Mouse (Mus musculus): ENCODE measurements around the gene Kif14. TPM values are rescaled to one million over a fixed set of nuclear protein-coding genes. Genes with fewer than 3 reads are reported as not detected.

The Kif14 gene
- polyA plus RNA-seq, 1 experiment from 2014 or later, result 12.8 TPM

DNA sequence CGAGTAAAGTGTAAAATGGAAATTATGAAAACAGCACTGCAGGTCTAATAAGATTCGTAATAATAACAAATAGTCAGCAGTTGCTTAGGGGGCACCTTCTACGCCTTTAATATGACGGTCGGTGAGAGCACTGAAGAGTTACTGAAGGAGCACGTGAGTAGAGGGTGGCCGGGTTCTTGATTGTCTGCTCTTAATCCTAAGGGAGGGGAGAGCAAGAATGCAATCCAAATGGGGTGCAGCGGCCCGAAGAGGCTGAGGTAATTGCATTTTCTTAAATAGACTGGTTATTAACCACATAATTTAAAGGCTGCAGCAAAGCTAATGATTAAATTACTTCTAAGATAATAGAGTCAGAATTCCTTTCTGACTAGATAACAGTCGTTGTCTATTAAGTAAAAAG, 19.2 kb upstream of the Kif14 start:
- ATAC-seq (replicated peaks; ENCODE audit: low FRiP score), result no peak
- Histone ChIP-seq H3K9ac (ENCODE audit: low read length) (no peak overlapping the region), H3K4me1 (replicated peaks; ENCODE audit: control insufficient read depth, insufficient read depth, low read length) (no peaks in the 10 kb centered on the region), H3K36me3 (ENCODE audit: control insufficient read depth, insufficient read depth, low read length) (no peaks in the 10 kb centered on the region), H3K9me3 (ENCODE audit: control insufficient read depth, low read length) (no peaks in the 10 kb centered on the region), H3K4me3 (ENCODE audit: low read depth, low read length) (no peak overlapping the region), H3K27ac (ENCODE audit: low read depth, low read length) (no peak overlapping the region), H3K4me2 (ENCODE audit: low read depth, low read length, severe bottlenecking) (no peak overlapping the region), H3K27me3 (ENCODE audit: control insufficient read depth, insufficient read depth, low read length) (no peaks in the 10 kb centered on the region)
- 59% methylated on average over 10 of the region's 10 CpGs for WGBS
- no peak for DNase-seq (ENCODE audit: low spot score)

- H3K9me3 ChIP-seq (ENCODE audit: control insufficient read depth, low read length), result no peaks in the 10 kb centered on the region
- ATAC-seq (replicated peaks; ENCODE audit: low FRiP score) (no peak), DNase-seq (ENCODE audit: low spot score) (no peak)
- H3K4me3 ChIP-seq (ENCODE audit: low read depth, low read length), result no peak overlapping the region
- H3K4me1 ChIP-seq (replicated peaks; ENCODE audit: control insufficient read depth, insufficient read depth, low read length), result no peaks in the 10 kb centered on the region
- H3K27ac ChIP-seq (ENCODE audit: low read depth, low read length), result no peak overlapping the region
- H3K4me2 ChIP-seq (ENCODE audit: low read depth, low read length, severe bottlenecking), result no peak overlapping the region
- WGBS, result 84% methylated on average over 4 of the region's 4 CpGs
- H3K9ac ChIP-seq (ENCODE audit: low read length), result no peak overlapping the region
- H3K36me3 ChIP-seq (ENCODE audit: control insufficient read depth, insufficient read depth, low read length), result no peaks in the 10 kb centered on the region
- H3K27me3 ChIP-seq (ENCODE audit: control insufficient read depth, insufficient read depth, low read length), result no peaks in the 10 kb centered on the region
Observed at GRCm38 (mm10) chr1:136447338-136447737, 18.8 kb upstream of the Kif14 start.

DNA sequence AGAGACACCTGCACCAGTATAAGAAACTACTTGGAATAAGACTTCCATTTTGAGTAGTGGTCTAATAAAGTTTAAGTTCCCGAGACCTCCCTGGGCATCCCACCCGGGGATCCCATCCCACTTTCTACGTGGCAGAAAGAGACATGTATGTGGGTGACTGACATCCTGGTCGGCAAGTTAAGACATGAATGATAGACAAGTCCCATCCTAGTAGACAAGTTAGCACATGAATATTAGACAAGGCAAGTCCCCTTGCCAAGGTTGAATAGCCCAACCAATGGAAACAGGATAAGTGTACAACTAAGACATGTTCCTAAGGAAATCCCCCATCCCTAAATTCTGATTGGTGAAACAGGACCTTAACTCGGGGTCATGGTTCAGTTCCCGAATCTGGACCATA, 16.6 kb upstream of the Kif14 start:
- 96% methylated on average over 6 of the region's 6 CpGs for WGBS
- ATAC-seq (replicated peaks; ENCODE audit: low FRiP score), result no peak

GRCm38 (mm10) chr1:136450206-136450605, 15.9 kb upstream of the Kif14 start:
- 82% methylated on average over 5 of the region's 5 CpGs for WGBS
- Histone ChIP-seq H3K27me3 (ENCODE audit: control insufficient read depth, insufficient read depth, low read length) (no peaks in the 10 kb centered on the region; the same call in 1 of the 2 replicates), H3K4me1 (replicated peaks; ENCODE audit: control insufficient read depth, insufficient read depth, low read length) (0 out of 2 replicates have a peak, but pooled peaks cover 1% of the 10 kb centered on the region), H3K36me3 (ENCODE audit: control insufficient read depth, insufficient read depth, low read length) (no peaks in the 10 kb centered on the region), H3K4me2 (ENCODE audit: low read depth, low read length, severe bottlenecking) (no peak overlapping the region), H3K4me3 (ENCODE audit: low read depth, low read length) (no peak overlapping the region), H3K9me3 (ENCODE audit: control insufficient read depth, low read length) (no peaks in the 10 kb centered on the region), H3K27ac (ENCODE audit: low read depth, low read length) (no peak overlapping the region), H3K9ac (ENCODE audit: low read length) (no peak overlapping the region)
- ATAC-seq (replicated peaks; ENCODE audit: low FRiP score) (no peak), DNase-seq (ENCODE audit: low spot score) (no peak)

More for the DNA sequence above, 16.6 kb upstream of the Kif14 start:
- Histone ChIP-seq H3K4me2 (ENCODE audit: low read depth, low read length, severe bottlenecking) (no peak overlapping the region), H3K9me3 (ENCODE audit: control insufficient read depth, low read length) (no peaks in the 10 kb centered on the region), H3K9ac (ENCODE audit: low read length) (no peak overlapping the region), H3K27me3 (ENCODE audit: control insufficient read depth, insufficient read depth, low read length) (no peaks in the 10 kb centered on the region), H3K4me3 (ENCODE audit: low read depth, low read length) (no peak overlapping the region), H3K4me1 (replicated peaks; ENCODE audit: control insufficient read depth, insufficient read depth, low read length) (0 out of 2 replicates have a peak, but pooled peaks cover 1% of the 10 kb centered on the region), H3K27ac (ENCODE audit: low read depth, low read length) (no peak overlapping the region), H3K36me3 (ENCODE audit: control insufficient read depth, insufficient read depth, low read length) (no peaks in the 10 kb centered on the region)
- DNase-seq (ENCODE audit: low spot score), result no peak

GRCm38 (mm10) chr1:136452421-136452820, 13.7 kb upstream of the Kif14 start:
- DNase-seq (ENCODE audit: low spot score), result no peak
- H3K4me3 ChIP-seq (ENCODE audit: low read depth, low read length), result no peak overlapping the region
- no peak overlapping the region for H3K27ac ChIP-seq (ENCODE audit: low read depth, low read length)
- H3K27me3 ChIP-seq (ENCODE audit: control insufficient read depth, insufficient read depth, low read length), result peaks cover 6% of the 10 kb centered on the region; the same call in 1 of the 2 replicates
- 79% methylated on average over 5 of the region's 5 CpGs for WGBS
- ATAC-seq (replicated peaks; ENCODE audit: low FRiP score), result no peak
- no peak overlapping the region for H3K9ac ChIP-seq (ENCODE audit: low read length)
- H3K36me3 ChIP-seq (ENCODE audit: control insufficient read depth, insufficient read depth, low read length), result no peaks in the 10 kb centered on the region
- H3K4me2 ChIP-seq (ENCODE audit: low read depth, low read length, severe bottlenecking), result no peak overlapping the region
- H3K9me3 ChIP-seq (ENCODE audit: control insufficient read depth, low read length), result no peaks in the 10 kb centered on the region
- H3K4me1 ChIP-seq (replicated peaks; ENCODE audit: control insufficient read depth, insufficient read depth, low read length), result 0 out of 2 replicates have a peak, but pooled peaks cover 1% of the 10 kb centered on the region

DNA sequence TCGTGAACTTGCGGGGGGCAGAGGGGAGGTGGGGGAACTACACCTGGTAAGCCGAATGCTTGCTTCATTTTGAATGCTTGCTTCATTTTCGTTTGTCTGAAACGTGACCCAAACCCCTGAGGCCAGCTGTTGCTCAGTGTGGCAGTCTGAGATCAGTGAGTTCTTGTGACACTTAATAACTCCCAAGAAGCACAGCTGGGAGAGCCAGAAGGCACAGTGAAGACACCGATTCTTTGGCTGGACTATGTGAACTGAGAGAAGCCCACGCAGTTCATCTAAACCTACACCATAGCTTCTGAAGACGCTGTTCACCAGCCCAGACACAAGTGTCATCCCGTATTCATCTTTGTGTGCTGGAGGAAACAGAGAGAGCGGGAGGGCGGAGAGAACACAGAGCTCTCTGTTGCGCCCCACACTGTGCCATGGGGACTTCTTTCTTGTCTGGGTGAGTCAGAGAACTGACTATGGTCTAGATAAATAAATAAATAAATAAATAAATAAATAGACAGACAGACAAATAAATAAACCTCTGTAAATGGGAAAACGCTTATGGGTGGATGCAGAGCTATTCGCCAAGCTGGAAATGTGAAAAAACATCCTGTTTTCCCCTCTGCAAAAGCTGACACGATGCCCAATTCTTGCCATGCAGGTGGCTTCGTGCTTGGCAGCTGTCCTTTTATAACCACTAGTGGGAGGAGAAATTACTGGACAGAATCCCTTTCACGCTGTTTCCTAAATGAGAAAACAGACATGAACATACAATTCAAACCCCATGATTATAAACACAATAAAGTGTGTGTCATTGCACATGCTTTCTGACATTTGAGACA, 10.2 kb upstream of the Kif14 start:
- 81% methylated on average over 17 of the region's 17 CpGs for WGBS
- no peaks in the 10 kb centered on the region for H3K36me3 ChIP-seq (ENCODE audit: control insufficient read depth, insufficient read depth, low read length)
- H3K9ac ChIP-seq (ENCODE audit: low read length), result no peak overlapping the region
- ATAC-seq (replicated peaks; ENCODE audit: low FRiP score) (no peak), DNase-seq (ENCODE audit: low spot score) (no peak)
- 0 out of 2 replicates have a peak, but pooled peaks cover 1% of the 10 kb centered on the region for H3K4me1 ChIP-seq (replicated peaks; ENCODE audit: control insufficient read depth, insufficient read depth, low read length)
- no peak overlapping the region for H3K4me3 ChIP-seq (ENCODE audit: low read depth, low read length)
- no peaks in the 10 kb centered on the region for H3K9me3 ChIP-seq (ENCODE audit: control insufficient read depth, low read length)
- H3K27ac ChIP-seq (ENCODE audit: low read depth, low read length), result no peak overlapping the region
- no peak overlapping the region for H3K4me2 ChIP-seq (ENCODE audit: low read depth, low read length, severe bottlenecking)
- peaks cover 6% of the 10 kb centered on the region; the same call in 1 of the 2 replicates for H3K27me3 ChIP-seq (ENCODE audit: control insufficient read depth, insufficient read depth, low read length)

DNA sequence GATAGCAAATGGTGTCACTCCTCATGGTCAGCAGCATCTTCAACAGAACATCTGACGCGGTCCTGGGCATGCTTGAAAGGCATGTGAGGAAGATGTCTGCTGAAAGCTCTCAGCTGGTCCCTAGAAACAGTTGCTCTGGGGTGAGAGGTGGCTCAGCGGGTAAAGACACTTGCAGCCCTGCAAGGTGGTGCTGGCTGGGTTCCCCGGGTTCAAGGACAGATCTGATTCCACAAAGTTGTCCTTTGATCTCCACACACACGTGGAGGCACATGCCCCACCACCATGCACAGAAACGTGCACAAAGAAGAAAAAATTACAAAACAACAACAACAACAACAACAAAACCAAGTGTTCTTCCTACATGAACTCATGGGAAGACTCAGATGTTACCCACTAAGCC, 9.4 kb upstream of the Kif14 start:
- Histone ChIP-seq H3K36me3 (ENCODE audit: control insufficient read depth, insufficient read depth, low read length) (no peaks in the 10 kb centered on the region), H3K4me2 (ENCODE audit: low read depth, low read length, severe bottlenecking) (no peak overlapping the region), H3K9me3 (ENCODE audit: control insufficient read depth, low read length) (no peaks in the 10 kb centered on the region), H3K4me3 (ENCODE audit: low read depth, low read length) (no peak overlapping the region), H3K27me3 (ENCODE audit: control insufficient read depth, insufficient read depth, low read length) (peaks cover 6% of the 10 kb centered on the region; the same call in 1 of the 2 replicates), H3K27ac (ENCODE audit: low read depth, low read length) (no peak overlapping the region), H3K4me1 (replicated peaks; ENCODE audit: control insufficient read depth, insufficient read depth, low read length) (0 out of 2 replicates have a peak, but pooled peaks cover 1% of the 10 kb centered on the region), H3K9ac (ENCODE audit: low read length) (no peak overlapping the region)
- WGBS, result 84% methylated on average over 6 of the region's 6 CpGs
- ATAC-seq (replicated peaks; ENCODE audit: low FRiP score), result no peak
- no peak for DNase-seq (ENCODE audit: low spot score)

DNA sequence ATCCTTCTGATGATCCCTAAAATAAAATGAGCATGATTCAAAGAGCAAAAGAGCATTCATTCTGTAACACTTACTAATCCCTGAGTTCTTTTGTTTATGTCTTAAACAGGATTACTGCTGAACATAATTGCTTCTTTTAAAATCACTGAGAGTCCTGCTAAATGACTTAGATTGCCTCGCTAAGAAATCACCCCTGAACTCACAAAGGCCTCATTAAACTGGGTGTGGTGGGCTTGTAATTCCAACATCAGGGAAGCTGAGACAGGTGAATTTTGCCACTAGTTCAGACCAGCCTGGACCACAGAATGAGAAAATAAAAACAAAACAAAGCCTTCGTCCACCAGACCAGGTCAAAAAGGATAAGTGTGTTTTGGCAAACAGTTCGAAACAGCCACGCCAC, 8.7 kb upstream of the Kif14 start:
- no peak overlapping the region for H3K9ac ChIP-seq (ENCODE audit: low read length)
- no peak overlapping the region for H3K27ac ChIP-seq (ENCODE audit: low read depth, low read length)
- H3K4me2 ChIP-seq (ENCODE audit: low read depth, low read length, severe bottlenecking), result no peak overlapping the region
- no peak overlapping the region for H3K4me3 ChIP-seq (ENCODE audit: low read depth, low read length)
- H3K4me1 ChIP-seq (replicated peaks; ENCODE audit: control insufficient read depth, insufficient read depth, low read length), result 0 out of 2 replicates have a peak, but pooled peaks cover 1% of the 10 kb centered on the region
- DNase-seq (ENCODE audit: low spot score), result no peak
- no peak for ATAC-seq (replicated peaks; ENCODE audit: low FRiP score)
- no peaks in the 10 kb centered on the region for H3K36me3 ChIP-seq (ENCODE audit: control insufficient read depth, insufficient read depth, low read length)
- no peaks in the 10 kb centered on the region for H3K9me3 ChIP-seq (ENCODE audit: control insufficient read depth, low read length)
- 66% methylated on average over 4 of the region's 4 CpGs for WGBS
- H3K27me3 ChIP-seq (ENCODE audit: control insufficient read depth, insufficient read depth, low read length), result peaks cover 6% of the 10 kb centered on the region; the same call in 1 of the 2 replicates

All from forebrain, embryonic 11.5 days (tissue).